Mouse (Mus musculus) brain, embryonic 14.5 days (tissue): ENCODE results near the gene 2310034C09Rik.

Experiments
- CTCF ChIP-seq: fragments of 200-500 bp; IDR thresholded peaks from 2 replicates; pipeline ENCODE4 v1.5.1; 2012; ENCODE audit warnings: inconsistent platforms, mild to moderate bottlenecking, moderate library complexity, borderline replicate concordance; ENCODE audit not compliant: insufficient read depth, insufficient read length; ENCODE audit errors: extremely low read depth
- POLR2A ChIP-seq: fragments of 200-500 bp; IDR thresholded peaks from 2 replicates; pipeline ENCODE4 v1.6.1; 2012; ENCODE audit warnings: mild to moderate bottlenecking, inconsistent platforms, borderline replicate concordance; ENCODE audit not compliant: poor library complexity, insufficient read depth, insufficient read length, severe bottlenecking; ENCODE audit errors: extremely low read depth

GRCm38 (mm10) chr16:88777596-88777995 is 18.9 kb downstream of the 2310034C09Rik start, which contains the start of gene Gm5965:
- no peak for TF ChIP-seq CTCF
- no peak for TF ChIP-seq POLR2A
